Mouse (Mus musculus): ENCODE data around the gene Ralgapb. TPM values are rescaled to one million over a fixed set of nuclear protein-coding genes. Genes with fewer than 3 reads are reported as not detected.

The Ralgapb gene
- polyA plus RNA-seq, 1 experiment: 43.8 TPM

DNA sequence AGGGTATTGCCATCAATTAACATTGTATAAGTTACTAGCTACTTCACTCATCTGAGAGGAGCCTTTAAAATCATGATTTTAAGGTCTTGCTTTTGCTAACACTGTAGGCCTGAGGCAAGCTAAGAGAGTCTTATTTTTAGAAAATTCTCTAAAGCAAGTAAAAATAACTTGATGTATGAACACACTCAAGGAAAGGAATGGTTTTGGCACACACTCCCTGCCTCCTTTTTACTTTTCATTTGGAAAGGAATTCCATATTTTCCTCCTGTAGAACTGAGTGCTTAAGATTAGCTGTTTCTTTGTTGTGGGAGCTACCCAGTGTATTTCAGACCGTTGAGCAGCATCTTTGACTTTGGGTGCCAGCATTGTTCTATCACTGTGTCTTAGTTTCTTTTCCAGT, 64.5 kb downstream of the Ralgapb start:
- DNase-seq: no peak
- TF ChIP-seq POLR2A (IDR thresholded peaks at IDR 0.05; ENCODE audit: control insufficient read depth, extremely low read depth, insufficient read depth, low read length, poor library complexity): no peak
- no peak for TF ChIP-seq CTCF (IDR thresholded peaks at IDR 0.05; ENCODE audit: borderline replicate concordance, control insufficient read depth, extremely low read depth, insufficient read depth, low read length, poor library complexity)
- 98% methylated on average over 1 of the region's 1 CpGs for WGBS
- Histone ChIP-seq H3K4me1 (replicated peaks; ENCODE audit: control insufficient read depth, insufficient read depth, low read length) (no peaks in the 10 kb centered on the region), H3K36me3 (ENCODE audit: control insufficient read depth, insufficient read depth, low read length) (peaks cover 58% of the 10 kb centered on the region), H3K27ac (ENCODE audit: control insufficient read depth, insufficient read depth, low read length) (no peak overlapping the region), H3K4me3 (ENCODE audit: control insufficient read depth, insufficient read depth, low read length) (no peak overlapping the region), H3K27me3 (ENCODE audit: control insufficient read depth, insufficient read depth, low read length) (no peaks in the 10 kb centered on the region)

DNA sequence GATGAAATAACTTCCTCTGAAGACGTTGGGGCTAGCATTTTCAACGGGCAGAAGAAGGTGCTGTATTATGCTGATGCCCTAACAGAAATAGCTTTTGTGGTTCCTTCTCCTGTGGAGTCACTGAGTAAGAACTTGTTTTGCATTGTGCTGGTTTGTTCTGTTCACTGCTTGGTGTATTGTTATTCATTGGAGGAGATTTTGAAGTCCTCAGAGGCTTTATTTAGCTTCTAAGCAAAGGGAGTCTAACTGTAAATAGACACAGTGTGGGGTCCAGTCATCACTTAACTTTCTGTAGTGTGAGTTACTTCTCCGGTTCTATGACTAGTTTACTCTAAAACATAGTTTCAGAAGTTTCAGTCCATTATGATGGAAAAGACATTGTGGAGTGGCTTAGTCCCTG, 68.0 kb downstream of the Ralgapb start:
- WGBS: 91% methylated on average over 3 of the region's 3 CpGs
- DNase-seq: no peak
- H3K36me3 ChIP-seq (ENCODE audit: control insufficient read depth, insufficient read depth, low read length): peaks cover 63% of the 10 kb centered on the region
- H3K4me1 ChIP-seq (replicated peaks; ENCODE audit: control insufficient read depth, insufficient read depth, low read length): no peaks in the 10 kb centered on the region
- H3K27me3 ChIP-seq (ENCODE audit: control insufficient read depth, insufficient read depth, low read length): no peaks in the 10 kb centered on the region
- H3K4me3 ChIP-seq (ENCODE audit: control insufficient read depth, insufficient read depth, low read length): no peak overlapping the region
- no peak overlapping the region for H3K27ac ChIP-seq (ENCODE audit: control insufficient read depth, insufficient read depth, low read length)
- TF ChIP-seq POLR2A (IDR thresholded peaks at IDR 0.05; ENCODE audit: control insufficient read depth, extremely low read depth, insufficient read depth, low read length, poor library complexity): no peak
- no peak for TF ChIP-seq CTCF (IDR thresholded peaks at IDR 0.05; ENCODE audit: borderline replicate concordance, control insufficient read depth, extremely low read depth, insufficient read depth, low read length, poor library complexity)

DNA sequence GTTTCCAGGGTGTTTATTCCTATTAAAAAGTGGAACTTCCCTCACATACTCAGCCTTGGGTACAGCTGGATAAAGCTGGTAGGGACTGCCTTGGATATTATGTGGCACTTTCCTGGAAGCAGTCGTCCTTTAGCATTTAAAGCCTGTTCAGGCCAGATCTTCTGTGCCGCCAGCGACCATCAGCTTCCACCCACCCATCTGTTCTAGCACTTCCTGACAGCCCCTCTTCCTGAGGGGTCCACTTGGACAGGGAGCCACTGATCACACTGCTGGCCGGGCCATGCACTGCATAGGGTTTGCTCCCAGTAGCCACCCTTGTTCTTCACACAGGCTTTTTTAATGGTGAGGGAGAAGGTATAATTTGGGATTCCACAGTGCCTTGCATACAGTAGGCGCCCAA, 88.8 kb downstream of the Ralgapb start:
- no peak overlapping the region for H3K27ac ChIP-seq (ENCODE audit: control insufficient read depth, insufficient read depth, low read length)
- TF ChIP-seq POLR2A (IDR thresholded peaks at IDR 0.05; ENCODE audit: control insufficient read depth, extremely low read depth, insufficient read depth, low read length, poor library complexity) (no peak), CTCF (IDR thresholded peaks at IDR 0.05; ENCODE audit: borderline replicate concordance, control insufficient read depth, extremely low read depth, insufficient read depth, low read length, poor library complexity) (no peak)
- H3K36me3 ChIP-seq (ENCODE audit: control insufficient read depth, insufficient read depth, low read length): peaks cover 39% of the 10 kb centered on the region
- DNase-seq: no peak
- WGBS: 95% methylated on average over 5 of the region's 5 CpGs
- H3K4me1 ChIP-seq (replicated peaks; ENCODE audit: control insufficient read depth, insufficient read depth, low read length): no peaks in the 10 kb centered on the region
- H3K4me3 ChIP-seq (ENCODE audit: control insufficient read depth, insufficient read depth, low read length): no peak overlapping the region
- no peaks in the 10 kb centered on the region for H3K27me3 ChIP-seq (ENCODE audit: control insufficient read depth, insufficient read depth, low read length)

DNA sequence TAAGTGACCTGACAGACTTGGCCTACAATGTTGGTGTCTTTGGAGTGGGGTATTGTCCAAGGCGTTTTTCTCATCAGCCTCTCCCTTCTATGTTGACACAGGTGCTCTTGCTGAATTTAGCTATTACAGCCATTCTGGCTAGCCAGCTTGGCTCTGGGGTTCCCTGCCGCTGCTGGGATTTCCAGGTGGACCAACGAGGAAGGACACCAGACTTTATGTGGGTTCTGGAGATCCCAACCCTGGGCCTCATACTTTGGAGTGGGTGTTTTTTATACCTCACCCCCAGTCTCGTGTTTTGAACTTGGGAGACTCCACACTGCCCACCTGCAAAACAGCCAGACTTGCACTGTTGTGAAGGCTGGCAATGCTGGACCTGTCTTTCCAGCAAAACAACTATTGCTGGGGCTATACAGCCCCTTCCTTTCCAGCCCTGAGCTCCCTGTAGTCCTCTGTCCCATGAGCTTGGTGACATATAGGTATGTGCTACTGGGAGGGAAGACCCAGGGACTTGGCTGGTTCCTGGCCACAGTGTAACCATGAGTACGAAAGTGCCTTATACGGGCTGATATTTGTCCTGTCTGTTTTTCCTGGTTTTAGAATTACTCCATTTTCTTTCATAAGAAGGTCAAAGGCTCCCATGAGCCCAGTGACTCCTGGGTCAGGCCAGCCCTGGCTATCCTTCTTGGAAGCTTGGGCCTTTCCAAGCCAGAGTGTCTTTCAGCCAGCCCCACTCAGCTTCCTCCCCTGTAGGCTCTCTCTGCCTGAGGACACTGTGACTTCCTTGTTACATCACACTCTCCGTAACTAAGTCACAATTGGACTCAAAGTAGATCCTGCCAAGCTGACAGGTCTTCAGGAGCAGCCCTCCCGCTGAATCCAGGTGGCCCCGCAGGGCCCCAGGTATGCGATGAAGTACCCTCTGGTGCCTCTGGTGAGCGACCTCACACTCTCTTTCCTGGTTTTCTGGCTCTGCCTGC, 92.5 kb downstream of the Ralgapb start, which contains the start of gene Adig:
Adig (plus strand) TSS at position 777 of the 977 bp plus-strand sequence.
- Histone ChIP-seq H3K27me3 (ENCODE audit: control insufficient read depth, insufficient read depth, low read length) (no peaks in the 10 kb centered on the region), H3K4me3 (ENCODE audit: control insufficient read depth, insufficient read depth, low read length) (no peak within 1 kb of the TSS), H3K27ac (ENCODE audit: control insufficient read depth, insufficient read depth, low read length) (no peak within 1 kb of the TSS), H3K36me3 (ENCODE audit: control insufficient read depth, insufficient read depth, low read length) (peaks cover 8% of the 10 kb centered on the region; the same call in 1 of the 2 replicates), H3K4me1 (replicated peaks; ENCODE audit: control insufficient read depth, insufficient read depth, low read length) (no peaks in the 10 kb centered on the region)
- no peak for DNase-seq
- WGBS: 88% methylated on average over 11 of the region's 11 CpGs
- no peak for TF ChIP-seq POLR2A (IDR thresholded peaks at IDR 0.05; ENCODE audit: control insufficient read depth, extremely low read depth, insufficient read depth, low read length, poor library complexity)
- no peak for TF ChIP-seq CTCF (IDR thresholded peaks at IDR 0.05; ENCODE audit: borderline replicate concordance, control insufficient read depth, extremely low read depth, insufficient read depth, low read length, poor library complexity)

GRCm38 (mm10) chr2:158503226-158503625, 93.6 kb downstream of the Ralgapb start:
- 97% methylated on average over 7 of the region's 7 CpGs for WGBS
- Histone ChIP-seq H3K27ac (ENCODE audit: control insufficient read depth, insufficient read depth, low read length) (no peak overlapping the region), H3K27me3 (ENCODE audit: control insufficient read depth, insufficient read depth, low read length) (no peaks in the 10 kb centered on the region), H3K4me3 (ENCODE audit: control insufficient read depth, insufficient read depth, low read length) (no peak overlapping the region), H3K36me3 (ENCODE audit: control insufficient read depth, insufficient read depth, low read length) (no peaks in the 10 kb centered on the region), H3K4me1 (replicated peaks; ENCODE audit: control insufficient read depth, insufficient read depth, low read length) (no peaks in the 10 kb centered on the region)
- TF ChIP-seq CTCF (IDR thresholded peaks at IDR 0.05; ENCODE audit: borderline replicate concordance, control insufficient read depth, extremely low read depth, insufficient read depth, low read length, poor library complexity): no peak
- TF ChIP-seq POLR2A (IDR thresholded peaks at IDR 0.05; ENCODE audit: control insufficient read depth, extremely low read depth, insufficient read depth, low read length, poor library complexity): no peak
- no peak for DNase-seq

DNA sequence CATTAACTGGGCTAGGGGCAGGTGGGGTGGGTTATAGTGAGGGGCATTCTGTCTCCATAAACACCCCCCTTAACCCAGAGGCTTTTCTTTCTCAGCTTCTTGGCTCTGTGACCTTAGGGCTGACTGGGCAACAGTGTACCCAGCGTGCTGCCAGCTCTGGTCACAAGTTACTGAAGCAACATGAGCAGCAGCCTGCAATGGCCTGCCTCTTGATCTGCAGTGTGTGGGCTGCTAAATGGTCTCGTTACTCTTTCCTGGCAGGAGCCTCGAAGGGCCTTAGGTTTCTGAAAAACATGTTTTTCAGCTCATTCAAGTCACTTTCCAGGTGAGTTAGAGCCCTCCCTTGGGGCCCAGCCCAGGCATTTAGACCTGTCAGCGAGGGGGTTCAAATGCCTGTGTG, 94.0 kb downstream of the Ralgapb start:
- Histone ChIP-seq H3K27me3 (ENCODE audit: control insufficient read depth, insufficient read depth, low read length) (no peaks in the 10 kb centered on the region), H3K4me3 (ENCODE audit: control insufficient read depth, insufficient read depth, low read length) (no peak overlapping the region), H3K36me3 (ENCODE audit: control insufficient read depth, insufficient read depth, low read length) (no peaks in the 10 kb centered on the region), H3K4me1 (replicated peaks; ENCODE audit: control insufficient read depth, insufficient read depth, low read length) (no peaks in the 10 kb centered on the region), H3K27ac (ENCODE audit: control insufficient read depth, insufficient read depth, low read length) (no peak overlapping the region)
- WGBS: 87% methylated on average over 4 of the region's 4 CpGs
- no peak for TF ChIP-seq CTCF (IDR thresholded peaks at IDR 0.05; ENCODE audit: borderline replicate concordance, control insufficient read depth, extremely low read depth, insufficient read depth, low read length, poor library complexity)
- no peak for DNase-seq
